Mouse (Mus musculus) activated CD4-positive, CD25-positive, alpha-beta regulatory T cell, adult 4 months (primary cell): ENCODE measurements at regions not wholly inside any gene's neighbourhood (a gene's known extent, or its start where the extent isn't known, plus 50 kb on each side); places are given as distances from the start of the nearest gene placed in this dataset.

Source experiments
- ATAC-seq: one replicate; pipeline ENCODE4 v1.8.0; 2017

DNA sequence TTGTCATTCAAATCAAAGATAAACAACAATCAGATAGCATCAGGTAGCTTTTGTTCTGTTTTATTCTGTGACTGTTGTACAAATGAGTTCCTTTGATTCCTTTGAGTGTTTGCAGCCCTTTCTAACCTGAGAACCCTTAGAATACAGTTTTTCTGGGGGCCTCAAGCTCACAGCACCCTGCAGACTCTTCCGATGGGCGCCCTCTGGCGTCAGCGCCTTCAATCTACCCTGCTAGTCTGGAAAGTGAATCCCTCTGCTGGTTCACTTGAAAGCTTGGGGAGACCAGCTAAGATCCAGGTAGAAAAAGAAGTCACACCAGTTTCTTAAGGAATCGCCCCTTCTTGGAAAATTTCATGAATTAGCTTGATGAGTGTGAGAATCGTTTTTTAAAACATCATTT is 253.8 kb upstream of the Nt5e start:
- ATAC-seq: no peak

DNA sequence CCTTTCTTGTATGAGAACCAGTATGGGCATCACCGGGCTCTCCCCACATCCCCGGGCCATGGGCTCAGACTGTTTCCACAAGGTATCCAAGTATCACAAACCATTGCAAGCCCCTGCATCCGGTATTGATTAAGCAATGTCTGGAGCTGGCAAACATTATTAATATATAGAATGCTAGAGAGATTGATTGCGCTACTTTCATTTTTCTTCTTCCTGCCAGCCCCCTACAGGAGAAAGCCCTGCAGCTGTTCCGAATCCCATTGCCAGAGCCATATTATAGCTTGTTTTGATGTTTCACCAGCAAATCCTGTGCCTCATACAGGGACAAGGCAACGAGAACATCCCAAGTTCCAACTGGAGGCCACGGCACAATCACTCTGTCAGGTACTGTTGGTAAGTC is 253.4 kb upstream of the Nt5e start:
- no peak for ATAC-seq

DNA sequence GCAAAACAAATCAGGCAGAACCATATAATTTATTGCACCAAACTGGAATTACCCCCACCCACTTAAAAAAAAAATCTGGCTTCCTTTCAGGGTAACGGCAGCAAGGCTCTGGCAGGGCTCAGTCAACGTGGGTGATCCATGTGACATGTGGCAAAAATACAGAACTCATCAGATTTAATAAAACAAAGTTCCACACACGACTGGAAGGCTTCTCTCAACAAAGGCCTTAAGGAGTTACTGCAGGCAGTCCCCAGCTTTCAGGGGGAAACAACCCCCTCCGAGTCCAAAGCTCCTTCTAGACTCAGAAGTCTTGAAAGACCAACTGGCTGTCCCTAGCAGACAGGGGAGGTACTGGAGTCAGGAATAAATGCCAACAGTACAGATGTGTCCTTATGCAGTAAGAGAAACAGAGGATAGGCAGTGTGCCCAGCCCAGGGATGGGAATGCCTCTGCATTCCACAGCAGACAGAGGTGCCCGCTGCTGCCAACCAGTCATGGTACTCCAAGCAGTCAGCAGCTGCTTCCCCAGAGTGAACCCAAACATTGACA is 244.0 kb upstream of the Nt5e start:
- no peak for ATAC-seq

DNA sequence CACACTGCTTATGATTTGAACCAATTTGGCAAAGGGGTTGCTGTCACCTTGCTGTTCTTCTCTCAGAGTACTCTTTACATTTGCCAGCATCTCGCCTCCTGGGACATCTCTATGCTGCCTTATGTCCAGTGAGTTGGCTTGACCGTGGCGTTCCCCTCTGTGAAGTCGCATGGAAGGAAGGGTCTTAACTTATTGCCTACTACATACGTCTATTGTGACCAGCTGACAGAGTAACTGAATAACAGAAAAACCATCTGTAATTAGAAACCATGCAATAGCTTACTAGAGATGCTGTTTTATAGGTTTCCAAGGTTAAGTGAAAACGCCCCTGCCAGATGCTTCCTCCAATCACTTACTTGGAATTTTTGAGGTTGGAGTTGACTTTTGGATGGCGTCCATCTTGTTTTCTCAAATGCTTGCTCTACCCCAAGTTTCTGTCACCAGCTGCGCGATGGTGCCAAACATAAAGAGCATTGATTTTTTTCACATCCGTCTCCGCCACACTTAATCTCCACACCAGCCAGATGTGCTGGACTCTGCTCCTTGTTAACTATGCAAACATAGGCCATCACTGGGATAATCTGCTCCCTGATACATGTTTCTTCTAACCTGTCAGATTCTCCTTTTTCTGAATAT is 241.7 kb upstream of the Nt5e start:
- ATAC-seq: no peak

DNA sequence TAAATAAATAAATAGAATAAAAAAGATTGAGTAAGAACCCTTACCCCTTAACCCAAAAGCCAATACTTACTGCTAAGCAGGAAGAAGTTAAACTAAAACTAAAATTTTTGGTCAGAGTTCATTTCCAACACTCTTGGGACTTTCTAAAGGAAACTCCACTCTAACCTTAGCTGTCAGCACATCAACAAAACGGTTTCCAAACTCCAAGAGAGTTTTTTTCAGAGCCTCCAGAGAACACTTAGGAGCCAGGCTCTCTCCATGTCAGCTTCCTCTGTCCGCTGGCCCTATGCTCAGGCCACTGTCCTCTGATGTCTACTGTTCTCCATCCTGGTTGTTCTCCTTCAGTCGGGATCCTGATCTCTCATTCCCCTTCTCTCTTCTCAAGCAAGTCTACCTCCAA is 241.1 kb upstream of the Nt5e start:
- no peak for ATAC-seq

DNA sequence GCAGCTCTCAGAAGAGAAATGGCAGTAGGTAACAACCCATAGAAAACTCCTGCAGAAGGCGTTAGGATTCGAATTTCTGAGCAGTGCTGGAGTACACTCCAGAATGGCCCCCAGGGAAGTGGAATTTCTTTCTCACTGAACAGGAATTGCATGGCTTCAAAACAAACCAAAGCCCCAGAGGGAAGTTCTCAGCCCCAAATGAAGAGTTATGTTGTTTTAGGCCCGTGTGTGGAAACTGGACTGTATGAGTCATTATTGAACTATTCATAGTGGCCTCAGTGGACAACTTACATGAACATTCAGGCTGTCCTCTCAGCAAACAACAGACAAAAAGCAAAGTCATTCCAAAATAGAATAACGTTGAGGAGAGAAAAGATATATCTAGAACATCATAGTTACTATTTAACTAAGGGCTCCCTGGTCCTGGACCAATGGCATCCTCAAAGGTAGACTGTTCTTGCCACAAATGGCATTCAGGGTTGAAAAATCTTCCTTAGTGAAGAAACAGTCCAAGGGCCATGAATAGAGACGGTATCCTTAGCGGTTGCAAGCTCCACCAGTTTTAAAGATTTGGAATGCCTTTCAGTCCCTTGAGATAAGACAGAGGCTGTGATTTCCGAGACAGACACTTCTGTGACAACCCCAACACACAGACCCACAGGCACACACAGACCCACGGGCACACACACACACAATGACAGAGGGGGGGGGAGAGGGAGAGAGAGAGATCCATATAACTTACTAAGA is 235.0 kb upstream of the Nt5e start:
- no peak for ATAC-seq

DNA sequence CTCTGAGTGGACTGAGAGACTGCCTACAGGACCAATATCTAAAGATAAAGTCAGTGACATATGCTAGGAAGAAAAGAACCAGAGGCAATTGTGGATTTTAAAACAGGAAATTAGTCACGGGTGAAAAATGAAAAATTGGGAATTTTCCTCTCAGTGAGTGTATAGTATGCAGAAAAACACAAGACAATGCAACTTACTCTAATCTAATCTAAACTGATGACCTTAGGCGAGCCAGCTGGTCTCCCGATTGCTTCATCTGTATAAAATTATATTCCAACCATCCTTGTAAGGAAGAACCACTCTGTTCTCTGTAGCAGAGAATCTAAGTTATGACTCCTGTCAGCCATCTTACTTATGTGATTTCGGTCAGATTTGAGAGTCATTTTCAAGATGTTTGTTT is 234.4 kb upstream of the Nt5e start:
- ATAC-seq: no peak

DNA sequence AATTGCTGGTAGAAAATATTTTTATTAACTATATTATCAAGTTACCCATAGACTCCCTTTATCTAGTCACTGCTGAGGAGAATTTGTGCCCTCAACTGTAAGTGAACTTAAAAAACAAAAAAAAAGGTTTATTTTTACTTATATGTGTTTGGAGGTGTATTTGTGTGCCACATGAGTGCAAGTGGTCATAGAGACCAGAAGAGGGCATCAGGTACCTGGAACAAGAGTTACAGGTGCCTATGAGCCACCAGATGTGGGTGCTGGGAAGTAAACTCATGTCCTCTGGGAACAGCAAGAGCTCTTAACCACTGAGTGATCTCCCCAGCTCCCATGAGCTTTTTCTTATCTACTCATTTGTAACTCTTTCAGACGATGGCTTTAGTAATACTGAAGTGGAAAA is 213.9 kb upstream of the Nt5e start:
- no peak for ATAC-seq

DNA sequence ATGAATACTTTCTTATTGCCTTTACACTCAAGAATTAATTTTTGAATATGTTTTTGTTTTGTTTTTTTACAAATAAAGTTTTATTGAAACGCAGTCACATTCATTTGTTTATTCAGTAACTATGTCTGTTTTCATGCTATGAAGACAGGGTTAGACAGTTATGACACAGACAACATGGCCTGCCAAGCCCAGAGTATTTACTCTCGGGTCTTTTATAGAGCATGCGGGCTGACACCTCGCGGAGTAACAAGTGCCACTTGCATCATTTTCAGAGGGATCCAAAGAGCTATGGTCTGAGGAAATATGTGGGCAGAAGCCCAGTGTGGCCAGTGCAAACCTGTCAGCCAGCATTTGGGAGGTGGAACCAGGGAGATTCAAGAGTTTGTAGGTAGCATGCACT is 206.5 kb upstream of the Nt5e start:
- no peak for ATAC-seq

DNA sequence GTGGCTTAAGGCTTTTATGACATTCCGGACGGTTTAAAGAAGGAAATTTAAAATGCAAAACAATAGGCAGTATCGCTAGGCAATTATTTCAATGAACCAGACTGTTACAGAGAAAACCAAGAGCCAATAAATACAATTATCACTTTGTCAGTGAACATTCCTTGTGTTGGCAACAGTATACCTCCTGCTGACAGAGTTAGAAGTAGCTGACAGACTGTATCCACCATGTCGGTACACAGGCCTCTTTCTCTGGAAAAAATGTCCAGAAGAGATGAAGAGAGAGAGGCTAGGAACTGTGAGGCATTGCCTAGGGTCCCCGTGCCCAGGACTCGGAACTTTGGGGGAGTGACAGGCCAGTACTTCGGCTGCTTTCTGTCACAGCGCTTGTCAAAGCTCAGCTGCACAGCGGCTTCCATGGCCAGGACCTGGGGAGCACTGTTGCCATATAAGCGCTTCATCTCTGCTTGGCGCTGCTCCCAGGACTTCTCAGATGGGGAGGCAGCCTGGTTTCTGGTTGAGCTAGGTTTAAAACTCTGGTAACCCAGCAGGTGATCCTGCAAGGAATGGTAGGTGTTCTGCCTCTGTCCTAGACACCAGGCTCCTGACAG is 205.9 kb upstream of the Nt5e start:
- no peak for ATAC-seq

DNA sequence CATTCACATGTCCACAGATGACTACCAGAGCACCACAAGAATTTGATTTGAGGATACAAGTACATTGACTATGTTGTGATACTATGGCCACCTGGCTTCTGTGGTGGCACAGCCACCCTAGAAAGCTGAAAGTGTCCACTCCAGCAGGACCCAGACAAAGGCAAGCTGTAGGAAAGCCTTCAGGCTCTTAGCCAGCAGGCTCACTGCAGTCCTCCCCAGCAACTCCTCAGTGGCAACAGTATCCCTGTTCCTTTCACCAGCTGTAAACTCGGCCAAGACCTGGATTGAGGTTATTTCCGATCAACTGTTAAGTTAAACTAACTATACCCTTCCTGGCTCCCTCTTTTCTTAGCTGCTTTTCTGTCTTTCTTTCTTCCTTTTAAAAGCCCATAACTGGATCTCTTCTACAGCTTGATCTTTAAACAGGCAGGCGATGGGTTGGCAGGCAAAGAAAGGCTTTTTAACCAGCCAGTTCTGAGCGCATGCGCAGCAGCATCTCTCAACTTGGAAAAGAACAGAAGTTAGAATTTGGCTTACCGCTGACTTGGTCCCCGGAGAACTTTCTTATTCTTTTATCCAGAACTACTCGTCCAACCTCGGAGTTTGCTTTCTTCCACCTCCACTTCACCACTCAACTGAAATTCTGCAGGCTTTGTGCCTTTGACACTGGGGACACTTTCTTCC is 202.5 kb upstream of the Nt5e start:
- no peak for ATAC-seq

DNA sequence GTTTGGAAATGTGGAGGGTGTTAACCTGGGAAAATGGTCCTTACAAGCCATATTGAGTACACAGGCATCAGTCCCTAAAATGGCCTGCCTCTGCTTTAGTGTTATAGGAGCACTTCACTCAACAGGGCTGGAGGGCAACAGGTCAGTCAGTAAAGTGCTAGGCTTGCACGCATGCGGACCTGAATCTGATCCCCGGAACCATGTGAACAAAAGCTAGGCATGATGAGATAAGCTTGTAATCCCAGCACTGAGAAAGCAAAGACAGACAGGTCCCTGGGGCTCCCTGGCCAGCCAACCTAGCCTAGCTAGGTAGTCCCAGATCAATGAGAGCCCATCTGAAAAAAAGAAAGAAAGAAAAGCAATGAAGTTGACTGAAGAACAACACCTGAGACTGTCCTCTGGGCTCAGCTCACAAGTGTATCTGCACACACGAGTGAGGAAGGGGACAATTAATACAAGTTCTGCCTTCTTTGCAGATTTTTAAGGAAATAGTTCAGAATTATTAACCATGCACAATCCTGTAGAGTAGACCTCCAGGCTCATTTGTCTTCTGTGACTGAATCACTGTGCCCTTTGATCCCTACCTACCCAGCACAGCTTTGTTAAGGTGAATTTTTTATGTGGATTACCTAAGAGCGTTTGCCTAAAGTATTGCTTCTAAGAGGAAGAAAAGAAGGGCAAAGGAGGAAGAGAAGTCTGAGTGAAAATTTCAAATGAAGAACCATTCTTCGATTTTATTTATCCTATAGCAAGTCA is 163.8 kb upstream of the Nt5e start:
- ATAC-seq: no peak

DNA sequence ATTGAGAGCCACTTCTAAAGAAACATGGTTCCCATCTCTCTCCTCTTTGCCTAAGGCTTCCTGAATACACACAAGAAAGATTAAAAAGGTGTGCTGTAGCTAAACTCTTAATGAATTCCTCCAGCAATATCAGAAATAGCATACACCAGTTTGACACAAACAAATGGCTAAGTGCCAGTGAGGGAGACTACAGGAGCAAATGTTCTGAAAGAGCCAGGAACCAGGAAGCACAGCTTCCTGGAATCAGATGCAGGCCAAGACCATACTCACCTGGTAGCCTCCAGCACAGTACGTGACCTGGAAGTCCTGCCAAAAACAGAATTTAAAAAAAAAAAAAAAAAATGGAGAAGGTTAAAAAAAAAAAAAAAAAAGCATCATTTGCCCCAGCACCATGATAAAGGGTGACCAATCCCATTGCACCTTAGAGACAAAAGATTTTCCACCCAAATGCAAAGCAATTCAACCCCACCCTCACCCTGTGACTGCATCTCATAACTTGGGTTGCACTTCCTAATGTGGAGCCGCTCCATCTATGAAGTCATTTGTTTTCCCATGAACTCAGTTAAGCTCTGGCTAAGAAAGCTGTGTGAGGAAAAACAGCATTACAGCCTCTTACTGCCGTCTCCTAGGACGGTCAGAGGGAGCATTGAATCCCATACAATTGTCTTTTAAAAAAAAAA is 149.3 kb upstream of the Nt5e start:
- no peak for ATAC-seq

DNA sequence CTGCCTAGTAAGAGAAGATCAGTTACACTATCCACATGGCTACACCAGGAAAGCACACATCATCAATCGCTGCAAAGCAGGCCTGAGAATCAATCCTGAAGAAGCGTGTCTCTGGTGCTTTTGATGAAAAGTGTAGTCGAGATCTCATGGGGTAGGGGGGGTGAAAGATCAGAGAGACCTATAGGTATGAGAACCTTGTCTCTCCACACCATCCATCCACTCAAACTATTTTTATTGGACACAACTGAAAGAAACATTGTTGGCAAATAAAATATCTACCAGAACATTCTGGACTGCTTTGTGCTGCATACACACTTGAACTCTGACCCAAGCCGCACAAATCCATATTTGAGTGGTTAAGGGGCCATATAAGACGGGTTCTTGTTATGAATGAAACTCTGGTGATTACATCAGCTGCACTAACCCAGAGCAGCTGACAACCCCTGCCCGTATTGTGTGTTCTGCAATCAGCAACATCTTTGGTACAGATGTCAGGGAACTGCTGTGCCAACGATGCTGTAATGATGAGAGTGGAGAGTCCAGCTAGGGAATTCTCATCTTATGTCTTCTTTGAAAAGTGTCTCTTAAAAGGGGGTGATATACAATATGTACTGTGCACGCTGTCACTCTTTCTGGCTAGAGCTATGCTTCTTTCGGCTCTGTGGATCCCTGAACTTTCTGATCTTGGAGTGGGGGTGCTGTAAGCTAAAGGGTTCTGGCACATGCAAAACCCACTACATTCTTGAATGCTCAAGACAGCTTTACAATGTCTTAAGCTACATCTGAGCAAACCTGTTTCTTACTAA is 145.6 kb upstream of the Nt5e start:
- ATAC-seq: no peak

DNA sequence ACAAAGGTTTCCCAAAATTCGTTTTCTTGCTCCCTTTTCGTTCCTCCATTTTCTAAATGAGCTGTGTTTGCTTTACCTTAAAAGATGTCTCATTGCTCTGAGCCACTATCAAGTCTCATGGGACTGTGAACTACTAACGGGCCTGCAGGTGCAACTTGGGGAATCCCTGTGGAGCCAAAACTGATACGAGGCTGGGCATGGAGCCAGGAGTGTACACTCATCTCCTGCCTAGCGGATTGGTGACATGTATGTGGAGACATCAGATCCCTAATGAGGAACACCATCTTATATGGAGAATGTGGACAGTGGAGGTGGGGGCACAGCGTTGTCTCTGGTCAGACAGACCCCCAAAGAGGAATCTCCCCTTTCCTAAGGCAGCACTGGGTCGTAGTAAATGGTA is 119.6 kb upstream of the Nt5e start:
- no peak for ATAC-seq

DNA sequence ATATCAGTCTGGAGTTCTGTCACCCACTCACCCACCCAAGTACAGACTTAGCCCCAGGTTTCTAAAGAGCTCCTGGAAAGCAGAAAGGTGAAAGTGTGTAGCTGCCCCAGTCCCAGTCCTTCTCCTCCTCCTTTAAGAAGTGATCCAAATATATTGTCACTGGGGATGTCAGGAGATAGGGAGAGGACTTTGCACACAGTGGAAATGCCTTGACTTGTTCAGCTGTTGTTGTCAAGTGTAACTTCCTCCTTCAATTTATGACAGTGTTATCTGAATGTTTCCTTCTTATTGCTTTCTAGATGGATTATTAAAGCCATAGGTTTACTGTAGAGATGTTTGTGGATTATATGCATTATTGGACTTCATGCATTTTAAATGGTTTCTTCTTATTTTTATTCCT is 119.0 kb upstream of the Nt5e start:
- ATAC-seq: no peak

DNA sequence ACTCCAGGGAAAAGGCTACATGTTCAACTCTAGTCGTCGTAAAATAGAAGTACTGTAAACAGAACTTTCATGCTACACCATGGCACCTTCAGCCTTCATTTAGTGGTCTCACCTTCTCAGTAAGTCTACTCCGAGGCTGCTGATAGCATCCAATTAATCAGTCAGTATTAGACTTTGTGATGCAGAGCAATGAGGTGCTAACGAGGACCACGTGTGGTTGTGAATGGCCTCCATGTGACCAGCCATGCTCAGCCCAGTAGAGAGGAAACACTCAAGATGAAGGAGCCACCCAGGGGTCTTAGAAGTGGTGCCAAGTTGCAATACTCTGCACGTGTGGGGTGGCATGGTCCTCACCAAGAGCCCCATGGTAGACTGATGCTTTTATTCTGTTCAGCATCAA is 112.2 kb upstream of the Nt5e start:
- ATAC-seq: no peak

DNA sequence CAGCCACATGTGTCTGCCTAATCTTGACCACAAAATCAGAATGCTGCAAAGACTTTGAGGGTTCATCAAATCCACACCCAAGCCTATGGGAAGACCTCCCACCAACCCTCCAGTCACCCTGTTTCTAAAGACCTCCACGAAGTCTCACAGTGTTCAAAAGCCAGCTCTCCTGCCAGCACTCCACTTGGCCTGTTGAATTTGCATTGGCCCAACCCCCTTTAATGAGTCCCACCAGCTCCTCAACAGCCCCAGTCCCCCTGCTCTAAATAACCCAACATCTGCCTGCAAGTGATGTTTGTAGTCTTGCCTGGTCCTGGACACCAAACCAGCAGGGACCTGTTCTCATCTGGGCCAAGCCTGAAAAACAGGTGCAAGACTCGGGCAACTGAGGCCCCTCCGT is 106.6 kb upstream of the Nt5e start:
- no peak for ATAC-seq

DNA sequence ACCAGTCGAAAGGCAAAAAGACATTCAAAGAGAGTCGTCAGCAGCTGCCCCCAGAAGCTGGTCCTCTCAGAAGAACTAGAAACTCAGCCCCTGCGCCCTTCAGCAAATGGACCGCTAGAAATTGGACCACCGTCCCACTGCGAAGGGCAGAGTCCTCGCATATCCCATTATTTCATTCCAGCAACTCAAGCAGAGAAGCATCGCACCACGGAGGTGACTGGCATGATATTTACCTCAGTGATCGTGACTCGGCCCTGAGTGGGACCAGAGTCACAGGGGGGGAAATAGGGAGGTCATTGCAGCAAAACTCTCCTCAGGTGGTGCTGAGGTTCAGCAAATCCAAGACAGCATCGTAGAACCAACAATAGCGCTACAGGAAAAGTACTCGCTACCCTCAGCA is 105.7 kb upstream of the Nt5e start:
- ATAC-seq: no peak

DNA sequence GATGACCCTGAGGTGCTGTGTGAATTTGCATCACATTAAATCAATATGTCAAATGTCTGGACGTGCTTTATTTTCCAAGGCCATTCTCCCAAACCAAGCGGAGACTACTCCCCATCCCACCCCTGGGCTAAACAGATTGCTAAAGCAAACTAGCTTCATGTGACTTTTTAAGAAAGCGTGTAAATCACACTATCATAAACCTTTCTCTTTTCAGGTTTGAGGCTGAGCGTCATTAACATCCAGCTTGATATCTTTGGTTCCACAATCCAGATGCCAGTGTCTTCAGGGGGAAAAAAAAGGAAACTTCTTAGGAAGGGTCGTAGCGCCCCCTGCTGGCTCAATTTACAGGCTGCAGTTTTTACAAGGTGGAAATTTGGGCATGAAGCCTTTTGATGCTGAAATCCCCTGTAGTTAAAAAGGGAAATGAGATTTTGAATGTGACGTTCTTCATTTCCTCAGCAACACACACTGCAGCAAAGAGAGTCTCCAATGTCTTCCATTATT is 105.1 kb upstream of the Nt5e start:
- no peak for ATAC-seq

DNA sequence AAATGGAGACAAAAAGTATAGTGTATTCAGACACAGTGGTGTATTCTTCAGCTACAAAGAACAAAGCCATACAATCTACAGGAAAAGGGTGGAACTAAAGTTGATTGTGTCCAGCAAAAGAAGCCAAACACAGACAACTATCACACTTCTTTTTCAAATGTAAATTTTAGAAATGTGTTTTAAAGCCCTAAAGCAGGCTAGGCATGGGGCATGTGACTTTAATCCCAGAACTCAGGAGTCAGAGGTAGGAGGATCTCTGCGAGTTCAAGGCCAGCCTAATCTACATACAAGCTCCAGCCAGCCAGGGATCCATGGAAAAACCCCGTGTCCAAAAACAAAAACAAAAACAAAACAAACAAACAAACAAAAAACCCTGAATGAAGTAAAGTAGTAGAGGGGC is 89.9 kb upstream of the Nt5e start:
- ATAC-seq: no peak
